Mouse (Mus musculus) kidney, postnatal 10 days (tissue): ENCODE results near the gene Fcer2a.

Experiments
- DNase-seq: peaks from one replicate; pipeline ENCODE4 v3.0.0; 2021; ENCODE audit warnings: mixed read lengths

Gene Fcer2a

GRCm38 (mm10) chr8:3676131-3676992 lies 17.6 kb downstream of the Fcer2a start, which contains the start of gene Trappc5:
Trappc5 (plus strand) TSS chr8:3676299.
- DNase-seq: peak; percentile 96

- DNase-seq: no peak
These were observed 19.3 kb downstream of the Fcer2a start for GRCm38 (mm10) chr8:3674671-3675070.

GRCm38 (mm10) chr8:3671980-3672491 lies 21.9 kb downstream of the Fcer2a start, which contains the start of gene Fcor:
Fcor (minus strand) TSS chr8:3672362.
- DNase-seq: peak; percentile 89

- DNase-seq: no peak
These were observed 23.6 kb downstream of the Fcer2a start for GRCm38 (mm10) chr8:3670388-3670787.

GRCm38 (mm10) chr8:3665507-3665906 lies 28.5 kb downstream of the Fcer2a start, which contains the start of gene Mcemp1:
Mcemp1 (plus strand) TSS chr8:3665754.
- DNase-seq: no peak

- no peak for DNase-seq
These were observed 29.6 kb downstream of the Fcer2a start for GRCm38 (mm10) chr8:3664405-3664804.

- DNase-seq: no peak
These were observed 33.1 kb downstream of the Fcer2a start for GRCm38 (mm10) chr8:3660889-3661288.

GRCm38 (mm10) chr8:3656725-3657381 lies 37.1 kb downstream of the Fcer2a start:
- DNase-seq: peak; percentile 30

GRCm38 (mm10) chr8:3655526-3655925 lies 38.4 kb downstream of the Fcer2a start, which contains the start of gene Retn:
Retn (plus strand) TSS chr8:3655770.
- no peak for DNase-seq

- no peak for DNase-seq
These were observed 39.1 kb downstream of the Fcer2a start for GRCm38 (mm10) chr8:3654726-3655508.

- DNase-seq: no peak
These were observed 41.1 kb downstream of the Fcer2a start for GRCm38 (mm10) chr8:3652845-3653244.

- DNase-seq: no peak
These were observed 45.0 kb downstream of the Fcer2a start for GRCm38 (mm10) chr8:3648990-3649389.

- no peak for DNase-seq
These were observed 45.7 kb downstream of the Fcer2a start for GRCm38 (mm10) chr8:3648268-3648667.

GRCm38 (mm10) chr8:3647561-3647960 lies 46.4 kb downstream of the Fcer2a start:
- DNase-seq: no peak

GRCm38 (mm10) chr8:3646824-3647531 lies 47.0 kb downstream of the Fcer2a start:
- no peak for DNase-seq

GRCm38 (mm10) chr8:3645804-3646203 lies 48.2 kb downstream of the Fcer2a start:
- peak; percentile 67 for DNase-seq
